Mouse (Mus musculus) urinary bladder, postnatal 36 days (tissue): ENCODE measurements around the gene Trmt44.
A peak's percentile ranks its signal among the peaks of the same experiment; 100 is the strongest.

Experiments used
- DNase-seq, 2 experiments: peaks; one replicate each; pipeline ENCODE4 v3.0.0; 2022; ENCODE audit warnings: low spot score in 2 of 2, mixed read lengths in 1 of 2

The Trmt44 gene

DNA sequence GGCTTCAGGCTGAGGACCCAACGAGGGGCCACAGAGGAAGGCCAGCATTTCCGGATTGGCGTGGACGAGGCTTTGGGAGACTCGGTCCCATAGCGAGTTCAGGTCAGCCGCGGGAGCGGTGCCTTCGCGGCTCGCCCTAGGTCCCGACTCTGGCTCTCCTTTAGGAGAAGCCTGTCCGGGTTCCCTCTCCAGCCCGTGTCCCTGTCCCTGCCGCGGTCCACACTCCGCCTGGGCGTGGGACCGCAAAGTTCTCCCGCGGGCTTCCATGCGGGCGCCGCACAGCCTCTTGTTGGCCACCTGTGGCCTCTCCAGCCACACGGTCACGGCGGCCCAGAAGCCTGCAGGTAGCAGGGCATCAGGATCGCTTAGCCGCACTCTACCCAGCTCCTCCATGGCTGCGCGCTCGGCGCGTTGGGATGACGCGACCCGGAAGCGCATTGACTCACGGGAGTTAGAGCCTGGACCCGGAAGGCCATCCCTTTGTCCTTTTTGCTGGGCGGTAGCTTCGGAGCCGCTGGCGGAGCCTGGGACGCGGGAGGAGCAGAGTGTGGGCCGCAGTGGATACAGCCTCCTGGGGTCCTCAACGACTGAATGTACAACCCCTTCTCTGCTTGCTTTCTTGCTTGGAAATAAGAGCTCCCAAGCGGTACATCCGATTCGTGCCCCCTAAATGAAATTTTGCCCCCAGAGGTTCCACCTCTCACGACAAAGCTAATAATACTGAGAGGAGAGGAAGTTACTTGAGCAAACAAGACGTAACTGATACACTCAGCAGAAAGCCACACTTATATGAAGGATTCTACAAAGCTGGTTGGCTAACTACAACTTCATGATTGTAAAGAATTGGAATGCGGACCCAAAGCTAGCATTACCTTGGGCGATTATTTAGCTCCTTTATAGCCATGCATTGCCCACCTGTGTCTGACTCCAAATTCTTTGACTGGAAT lies at the start of gene Trmt44:
Gene Trmt44 (minus strand): TSS at position 418 of the 947 bp plus-strand sequence.
- peak; percentile 90 to 93 for DNase-seq

DNA sequence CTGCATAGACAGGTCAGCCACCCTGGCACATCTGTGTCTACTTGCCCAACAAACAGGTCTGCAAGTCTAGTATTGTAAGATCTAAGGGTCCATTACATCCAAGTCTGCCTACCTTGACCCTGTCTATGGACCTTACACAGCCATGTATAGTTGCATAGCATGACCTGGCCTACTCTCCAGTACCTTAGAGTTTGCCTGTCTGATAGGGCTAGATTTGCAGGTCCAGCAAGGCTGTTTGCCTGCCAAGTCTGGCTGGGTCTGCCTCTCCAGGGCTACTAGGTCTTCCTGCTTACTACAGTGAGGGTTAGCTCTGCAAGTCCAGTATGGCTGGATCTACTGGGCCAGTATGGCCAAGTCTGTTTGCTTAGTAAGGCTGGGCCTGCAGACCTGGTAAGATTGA lies 49.0 kb upstream of the Trmt44 start:
- DNase-seq: no peak

DNA sequence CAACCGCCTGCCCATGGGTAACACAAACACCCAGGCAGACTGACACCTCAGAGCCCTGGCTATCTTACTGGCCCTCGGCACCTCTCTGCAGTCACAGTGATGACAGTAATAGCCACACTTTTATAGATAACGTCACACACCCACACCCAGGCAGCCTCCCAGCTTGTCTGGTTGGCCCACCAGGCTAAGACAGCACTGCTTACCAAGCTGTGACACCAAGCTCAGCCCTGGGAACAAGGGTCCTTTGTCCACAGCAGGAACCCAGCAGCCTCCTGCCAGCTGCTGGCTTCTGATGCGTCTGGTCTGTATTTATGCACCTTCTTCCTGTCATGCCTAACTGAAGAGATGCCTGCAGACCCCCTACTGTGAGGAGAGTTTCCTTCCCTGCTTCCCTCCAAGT lies 46.2 kb upstream of the Trmt44 start:
- DNase-seq: no peak

DNA sequence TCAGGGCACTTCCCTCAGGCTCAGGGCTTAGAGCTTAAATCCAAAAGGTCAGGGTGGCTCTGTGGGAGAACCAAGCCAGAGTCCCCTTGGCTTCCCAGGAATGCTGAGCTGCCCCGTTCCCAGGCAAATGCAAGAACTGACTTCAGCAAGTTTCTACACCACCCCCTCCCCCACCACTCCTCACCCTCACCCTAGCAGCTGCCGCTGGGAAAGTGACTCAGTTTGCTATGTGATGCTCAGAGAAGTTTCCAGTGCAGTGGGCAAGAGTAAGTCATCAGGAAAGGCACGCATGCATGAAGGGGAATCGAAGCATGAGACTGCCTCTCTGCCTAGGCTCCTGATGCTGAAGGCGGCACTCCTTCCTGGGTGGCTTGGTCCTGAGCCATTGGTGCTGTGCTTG lies 42.1 kb upstream of the Trmt44 start:
- no peak for DNase-seq

DNA sequence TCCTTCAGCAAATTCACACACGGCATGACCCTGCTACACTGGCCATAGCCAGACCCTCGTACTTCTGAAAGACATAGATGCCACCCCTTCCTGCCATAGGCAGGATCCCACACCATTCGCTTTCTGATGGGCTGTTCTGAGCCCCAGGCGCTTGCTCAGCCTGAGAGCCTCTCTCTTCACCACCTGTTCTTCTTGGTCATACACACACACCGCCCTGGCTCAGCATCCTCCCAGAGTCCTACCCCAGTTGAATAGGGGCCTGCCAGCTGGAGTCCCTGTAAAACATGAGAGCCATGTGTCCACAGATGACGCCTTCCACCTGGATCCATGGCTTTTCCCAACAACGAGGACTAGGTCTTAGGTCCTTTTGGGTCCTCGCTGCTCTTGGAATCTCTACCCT lies 37.9 kb upstream of the Trmt44 start:
- no peak for DNase-seq

DNA sequence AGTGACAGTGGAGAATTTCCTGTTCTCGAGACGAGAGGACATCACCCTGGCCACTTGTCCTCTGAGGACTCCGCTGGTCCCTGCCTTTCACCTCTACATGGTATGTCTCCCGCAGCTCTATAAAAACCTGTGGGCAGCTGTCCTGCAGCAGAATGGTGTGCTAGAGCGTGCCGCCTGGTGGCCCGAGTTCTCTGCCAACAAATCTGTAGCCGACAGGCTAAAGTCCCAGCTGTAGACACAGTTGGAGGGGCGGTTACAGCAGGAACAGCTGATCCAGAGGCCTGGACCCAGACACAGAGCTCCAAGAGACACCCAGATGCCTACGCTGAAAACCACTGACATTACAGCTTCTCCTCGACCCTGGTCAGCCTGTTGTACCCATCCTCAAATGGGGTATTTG lies 37.0 kb upstream of the Trmt44 start:
- DNase-seq: no peak

DNA sequence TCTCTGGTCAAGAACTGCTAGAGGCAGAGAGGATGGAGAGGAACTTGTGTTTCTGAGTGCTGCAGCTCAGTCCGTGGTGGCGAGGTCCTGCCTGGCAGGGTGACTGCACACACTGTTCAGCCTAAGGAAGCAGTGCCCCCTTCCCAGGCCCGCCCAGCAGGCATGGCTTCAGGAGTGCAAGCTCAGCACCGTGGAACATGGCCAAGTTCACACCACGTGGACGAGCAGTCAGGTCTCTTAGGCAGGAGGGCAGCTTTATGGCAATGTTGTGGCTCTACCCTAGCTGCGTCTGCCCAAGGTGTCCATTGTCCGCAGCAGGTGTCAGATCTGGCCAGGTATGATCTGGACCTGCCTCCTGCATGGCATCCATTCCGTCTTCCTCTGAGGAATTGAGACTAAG lies 36.3 kb upstream of the Trmt44 start:
- no peak for DNase-seq

DNA sequence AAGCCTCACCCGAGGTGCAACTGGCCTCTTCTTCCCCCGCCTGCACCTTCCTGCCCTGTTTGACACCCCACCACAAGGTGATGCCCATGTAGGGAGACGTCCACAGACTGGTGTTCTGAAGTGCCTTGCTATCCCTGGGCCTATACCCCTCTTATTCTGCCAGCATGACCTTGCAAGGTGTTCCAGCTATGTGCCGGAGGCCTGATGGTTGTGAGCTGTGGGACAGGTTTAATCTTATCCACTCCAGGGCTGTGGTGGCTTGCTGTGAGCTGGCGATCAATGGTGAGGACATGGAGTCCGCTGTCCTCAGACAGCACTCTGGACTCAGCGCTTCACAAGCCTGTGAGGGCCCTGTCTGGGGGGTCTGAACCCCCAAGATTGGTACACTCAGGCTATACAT lies 35.5 kb upstream of the Trmt44 start:
- DNase-seq: no peak

DNA sequence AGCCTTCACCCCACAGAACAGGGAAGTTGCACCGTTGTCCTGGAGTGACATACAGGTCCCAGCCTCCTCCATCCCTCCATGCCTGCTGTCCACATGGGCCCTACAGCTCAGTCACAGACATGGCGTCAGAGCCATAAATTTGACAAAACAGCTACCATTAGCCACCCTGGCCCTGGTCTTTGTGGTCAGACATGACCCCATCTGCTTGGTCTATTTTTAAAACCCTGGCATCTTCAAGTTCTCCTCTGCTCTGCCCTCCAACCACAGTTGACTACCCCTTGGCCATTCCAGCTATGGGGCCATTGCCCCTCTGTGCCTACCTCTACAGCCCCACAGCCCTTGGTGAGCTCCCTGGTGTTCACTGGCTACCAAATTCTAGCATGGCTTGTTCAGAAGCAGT lies 35.1 kb upstream of the Trmt44 start:
- DNase-seq: no peak

DNA sequence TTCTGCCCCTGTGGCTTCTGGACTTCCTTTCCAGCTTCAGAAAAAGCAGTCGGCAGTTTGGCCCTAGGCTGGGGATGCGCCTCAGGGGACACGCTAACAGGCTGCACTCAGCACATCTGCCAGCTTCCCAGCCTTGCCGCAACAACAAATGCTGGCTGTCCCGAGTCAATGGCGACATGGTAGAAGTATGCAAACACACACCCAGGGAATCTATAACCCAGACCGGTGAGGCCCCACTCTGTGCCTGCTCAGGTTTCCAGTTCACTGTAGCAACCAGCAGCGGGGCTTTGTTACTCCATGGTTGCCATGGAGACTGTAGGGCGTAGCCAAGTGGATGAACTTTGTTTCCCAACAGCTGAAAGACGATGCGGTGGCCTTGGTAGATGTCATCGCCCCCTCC lies 34.5 kb upstream of the Trmt44 start:
- DNase-seq: peak in 1 of 2 experiments; percentile 71

DNA sequence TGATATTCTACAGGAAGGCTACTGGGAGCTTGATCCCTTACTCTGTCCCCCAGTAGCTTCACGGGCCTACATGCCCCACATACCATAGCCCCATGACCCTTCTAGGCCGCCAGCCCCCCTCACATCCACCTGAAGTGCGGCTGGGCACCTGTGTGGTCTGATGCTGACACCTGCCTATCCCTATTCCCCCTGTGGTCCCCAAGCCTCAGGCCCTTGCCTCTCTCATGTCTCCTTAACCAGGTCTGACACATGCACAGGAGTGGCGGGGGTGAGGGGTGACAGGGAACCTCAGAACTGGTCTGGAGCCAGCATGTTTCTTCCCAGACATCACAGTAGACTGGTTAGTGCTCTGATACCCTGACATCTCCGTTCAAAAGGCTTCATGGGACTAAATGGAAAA lies 33.7 kb upstream of the Trmt44 start:
- DNase-seq: no peak

DNA sequence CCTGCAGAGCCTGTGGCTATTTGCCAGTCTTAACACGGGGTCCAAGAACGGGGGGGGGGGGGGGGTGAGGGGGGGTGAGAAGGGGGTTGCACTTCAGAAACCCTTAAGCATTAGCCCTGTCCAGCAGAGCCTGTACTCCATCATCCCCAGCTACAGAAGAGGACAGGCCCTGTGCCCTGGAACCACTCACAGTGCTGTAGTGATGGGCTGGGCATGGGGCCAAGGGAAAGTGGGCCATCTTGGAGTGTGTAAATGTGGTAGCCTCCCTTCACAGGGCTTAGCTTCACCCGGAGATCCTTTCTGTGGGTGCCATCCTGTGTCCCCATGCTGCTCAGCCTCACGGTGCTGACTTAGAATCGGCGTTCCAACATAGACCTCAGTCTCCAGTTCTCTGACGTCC lies 32.9 kb upstream of the Trmt44 start:
- no peak for DNase-seq

DNA sequence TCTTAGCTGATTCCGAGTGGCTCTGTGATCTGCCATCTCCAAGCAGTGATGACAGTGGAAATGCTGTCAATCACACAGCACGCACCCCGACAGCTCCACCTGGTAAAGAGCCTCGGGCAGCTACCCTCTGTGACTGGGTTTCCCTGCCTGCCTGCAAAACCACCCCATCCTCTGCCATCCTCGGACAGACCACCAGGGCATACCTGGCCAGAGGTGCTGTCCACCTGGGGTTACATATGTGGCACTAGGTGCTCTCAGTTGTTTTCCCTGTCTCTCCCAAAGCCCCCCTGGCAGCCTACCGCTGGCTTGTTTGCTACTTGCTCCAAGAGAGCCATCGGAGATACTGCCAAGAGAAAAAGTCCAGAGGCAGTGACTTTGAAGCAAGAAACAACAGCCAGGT lies 31.9 kb upstream of the Trmt44 start:
- no peak for DNase-seq

DNA sequence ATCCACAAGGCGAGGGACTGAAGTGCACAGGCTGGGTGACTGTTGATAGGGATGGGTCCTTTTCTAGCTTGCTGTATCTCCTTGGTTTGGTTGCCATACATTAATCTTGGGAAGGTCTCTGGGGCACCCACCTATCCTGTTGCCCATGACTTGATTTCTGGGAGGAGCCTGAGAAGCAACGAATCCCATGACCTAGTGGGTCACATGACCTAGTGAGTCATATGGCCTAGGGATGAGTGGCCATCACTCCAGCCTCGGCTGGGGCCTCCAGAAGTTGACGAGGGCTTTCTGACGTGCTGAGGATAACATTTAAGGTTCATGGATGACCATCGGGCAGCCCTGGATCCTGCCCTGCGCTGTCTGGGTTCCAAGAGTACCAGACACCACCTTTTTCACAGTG lies 30.5 kb upstream of the Trmt44 start:
- DNase-seq: no peak

DNA sequence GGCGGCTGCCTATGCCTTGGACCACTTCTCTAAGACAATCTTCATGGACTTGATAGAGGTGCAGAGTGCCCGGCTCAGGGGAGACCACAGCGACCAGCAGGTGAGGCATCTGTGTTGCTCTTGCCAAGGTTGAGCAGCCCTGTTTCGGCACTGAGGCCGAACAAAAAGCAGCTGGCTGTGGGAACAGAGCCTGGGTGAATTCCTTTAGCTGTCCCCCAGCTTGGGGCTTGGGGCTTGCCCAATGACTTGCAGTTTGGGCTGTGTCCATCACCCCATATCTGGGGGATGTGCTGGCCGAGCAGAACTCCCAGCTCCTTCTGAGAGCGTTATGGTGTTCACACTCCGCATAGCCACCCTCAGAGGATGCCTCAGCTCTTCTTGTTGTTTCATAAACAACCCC lies 26.7 kb upstream of the Trmt44 start:
- DNase-seq: no peak

DNA sequence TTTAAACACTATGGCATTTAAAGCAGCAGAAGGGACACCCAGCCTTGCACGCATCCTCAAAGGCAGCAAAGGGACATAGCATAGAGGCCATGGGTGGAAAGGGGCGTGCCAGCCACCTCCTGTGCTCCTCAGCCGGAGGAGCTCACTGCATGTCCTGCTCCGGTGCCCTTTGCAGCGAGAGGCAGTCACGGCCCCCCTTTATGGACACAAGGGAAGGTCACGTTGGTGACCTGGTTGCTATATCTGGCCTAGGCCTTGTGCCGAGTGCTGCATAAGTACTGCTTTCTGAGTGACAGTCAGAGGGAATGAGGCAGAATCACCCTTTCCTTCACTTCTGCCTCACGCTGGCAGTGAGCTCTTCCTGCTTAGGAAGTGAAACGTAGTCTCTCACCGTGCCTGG lies 25.4 kb upstream of the Trmt44 start:
- no peak for DNase-seq

DNA sequence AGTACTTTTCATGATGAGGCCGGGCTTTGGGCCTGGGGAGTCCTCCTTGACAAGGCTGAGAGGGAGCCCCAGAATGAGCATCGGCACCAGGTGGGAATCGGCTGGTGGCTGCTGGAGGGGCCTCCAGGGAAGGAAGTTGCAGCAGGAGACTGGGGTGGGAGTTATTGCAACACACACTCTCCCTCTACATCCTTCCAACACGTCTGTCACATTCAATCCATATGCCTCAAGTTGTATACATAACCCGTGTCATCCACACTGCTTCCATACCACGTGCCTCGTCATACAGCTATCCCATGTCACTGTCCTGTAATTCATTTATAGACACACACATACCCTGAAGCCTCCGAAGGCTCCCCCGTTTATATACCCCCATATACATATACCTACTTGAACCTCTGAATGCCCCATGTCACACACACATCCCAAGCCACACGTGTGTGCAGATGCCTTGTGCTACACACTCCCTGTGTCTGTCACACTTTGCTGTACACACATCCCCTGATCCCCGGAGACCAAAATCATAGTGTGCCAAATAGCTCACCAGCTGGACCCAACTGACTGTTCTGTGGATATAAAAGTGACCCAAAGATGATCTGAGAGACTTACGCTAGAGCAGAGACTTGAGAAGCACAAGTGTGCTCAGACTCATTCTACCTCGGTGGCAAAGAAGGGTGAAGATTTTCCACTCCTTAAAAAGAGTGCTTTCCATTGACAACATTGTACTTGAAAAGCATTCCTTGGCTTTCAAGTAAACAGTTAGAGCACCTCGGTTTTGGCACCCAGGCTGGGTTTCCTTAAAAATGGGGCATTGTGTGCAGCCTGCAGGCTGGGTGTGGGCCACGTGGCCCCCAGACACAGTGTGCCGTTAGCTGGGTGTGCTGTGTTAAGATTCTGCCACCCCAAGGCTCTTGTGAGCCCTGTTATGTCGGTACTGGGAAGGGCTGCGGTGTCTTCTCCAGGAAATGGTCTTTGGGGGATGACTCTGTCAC lies 21.6 kb upstream of the Trmt44 start:
- no peak for DNase-seq

DNA sequence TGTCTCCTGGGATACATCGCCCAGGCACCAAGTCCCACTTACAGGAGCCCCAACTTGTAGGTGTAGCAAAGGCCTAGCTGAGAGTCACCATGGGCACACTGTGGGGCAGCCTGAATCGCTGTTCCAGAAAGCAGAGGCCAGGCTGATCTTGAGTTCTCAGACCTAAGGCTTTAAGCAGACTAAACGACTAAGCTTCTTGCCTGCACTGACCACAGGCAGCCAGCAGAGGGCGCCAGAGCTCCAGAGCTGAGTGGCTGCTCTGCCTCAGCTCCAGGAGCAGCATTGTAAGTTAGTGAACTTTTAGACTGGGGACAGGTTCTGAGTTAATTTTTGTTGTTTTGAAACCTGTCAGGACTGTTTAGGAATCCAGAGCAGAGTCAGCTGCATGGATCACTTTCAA lies 20.8 kb upstream of the Trmt44 start:
- DNase-seq: peak; percentile 57 to 71

DNA sequence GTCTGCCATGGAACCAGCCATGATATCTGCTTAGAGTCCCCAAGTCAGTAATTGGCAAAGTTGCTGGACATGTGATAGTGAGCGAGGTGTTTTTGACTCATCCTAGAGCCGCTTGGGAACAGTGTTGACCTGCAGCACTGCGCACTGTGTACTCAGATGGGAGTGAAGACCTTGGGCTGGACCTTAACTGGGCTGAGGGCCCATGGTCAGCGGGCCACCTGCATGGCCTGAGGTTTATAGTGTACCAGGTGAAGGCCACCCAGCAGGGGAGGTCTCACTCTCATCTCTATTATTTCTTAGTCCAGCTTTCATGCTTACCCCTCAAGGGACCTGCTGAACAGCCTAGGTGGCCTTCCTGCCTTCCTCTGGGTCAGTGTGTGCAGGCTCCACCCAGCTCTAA lies 19.9 kb upstream of the Trmt44 start:
- no peak for DNase-seq

DNA sequence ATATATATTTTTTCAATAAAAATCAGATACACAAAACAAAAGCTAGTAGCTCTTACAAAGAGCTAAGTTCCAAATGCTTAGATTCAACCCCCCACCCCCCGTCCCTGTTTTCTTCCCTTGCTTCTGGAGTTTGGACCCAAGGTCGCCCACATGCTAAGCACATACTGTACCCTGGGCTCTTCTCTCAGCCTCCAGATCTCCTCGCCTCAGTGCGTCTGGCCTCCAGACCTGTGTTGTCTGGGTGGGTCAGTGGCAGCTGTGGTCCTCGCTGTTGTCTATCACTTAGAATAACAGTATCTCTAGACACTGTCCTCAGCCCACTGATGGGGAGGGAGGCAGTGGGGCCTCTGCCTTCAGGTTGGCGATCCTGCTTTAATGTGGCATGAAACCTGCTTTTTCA lies 18.4 kb upstream of the Trmt44 start:
- DNase-seq: no peak

DNA sequence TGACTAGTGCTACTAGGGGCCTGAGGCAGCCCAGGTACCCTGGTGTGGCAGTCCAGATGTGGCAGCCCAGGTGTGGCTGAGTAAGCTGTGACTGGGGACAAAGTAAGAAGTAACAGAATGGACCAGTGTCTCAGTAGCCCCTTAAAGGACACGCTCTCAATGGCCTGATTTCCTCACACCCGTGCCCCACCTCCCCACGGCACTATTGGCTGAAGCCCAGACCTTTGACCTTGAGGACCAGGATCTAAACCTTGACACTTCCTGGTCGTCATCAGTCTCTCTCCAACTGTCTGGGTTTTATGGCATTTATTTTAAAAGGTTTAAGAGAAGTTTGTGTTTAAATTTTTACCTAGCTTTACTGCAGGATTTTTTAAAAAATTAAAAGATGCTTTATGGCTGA lies 18.0 kb upstream of the Trmt44 start:
- no peak for DNase-seq

DNA sequence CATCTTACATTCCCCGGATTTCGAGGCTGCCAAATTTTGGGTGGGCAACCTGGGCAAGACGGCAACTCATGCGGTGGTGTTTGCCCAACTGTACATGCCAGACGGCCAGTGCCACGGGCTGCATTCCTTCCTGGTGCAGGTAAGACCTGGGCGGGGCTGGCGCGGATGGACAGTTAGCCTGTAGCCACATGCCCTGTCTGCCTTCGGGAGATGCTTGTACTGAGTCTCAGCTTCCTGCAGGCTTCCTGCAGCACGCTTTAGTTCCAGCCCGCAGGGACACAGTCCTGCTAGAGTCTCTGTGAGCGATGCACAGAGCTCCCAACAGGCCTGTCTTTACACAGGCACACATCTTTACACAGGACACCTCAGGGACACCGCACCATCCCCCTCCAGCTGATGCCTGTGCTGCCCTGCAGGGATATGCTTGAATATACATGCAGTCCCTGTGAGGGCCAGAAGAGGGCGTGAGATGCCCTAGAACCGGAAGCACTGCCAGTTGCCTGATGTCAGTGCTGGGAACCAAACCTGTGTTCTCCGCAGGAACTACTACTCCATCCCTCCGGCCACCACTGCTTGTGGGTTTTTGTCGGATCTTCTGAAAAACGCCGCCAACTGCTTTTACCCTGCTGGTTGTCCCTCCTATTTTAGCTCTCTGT lies 17.3 kb upstream of the Trmt44 start:
- DNase-seq: peak; percentile 37 to 46
